Mouse (Mus musculus) heart, embryonic 13.5 days (tissue): ENCODE data around the gene Cdk17. TPM values are rescaled to one million over a fixed set of nuclear protein-coding genes. Genes with fewer than 3 reads are reported as not detected.

Experiments
- ATAC-seq: fragments of 200-750 bp; cut with Nextera tagmentation; 2 replicates; pipeline ENCODE4 v1.8.0; 2017; ENCODE audit warnings: moderate TSS enrichment; ENCODE audit not compliant: insufficient number of reproducible peaks, low FRiP score, low TSS enrichment; ENCODE audit errors: extremely low read depth
- H3K27ac ChIP-seq: fragments of 300-500 bp; sonication (generic); replicated peaks from 2 replicates; pipeline ENCODE4 v1.5.1; 2015; ENCODE audit warnings: moderate library complexity, mild to moderate bottlenecking, inconsistent platforms
- H3K27me3 ChIP-seq: fragments of 300-500 bp; sonication (generic); replicated peaks from 2 replicates; pipeline ENCODE4 v1.6.1; 2015; ENCODE audit warnings: mild to moderate bottlenecking, inconsistent platforms
- H3K36me3 ChIP-seq: fragments of 300-500 bp; sonication (generic); 2 replicates; pipeline ENCODE4 v1.6.1; 2015; ENCODE audit warnings: mild to moderate bottlenecking, inconsistent platforms
- H3K4me1 ChIP-seq: fragments of 300-500 bp; sonication (generic); 2 replicates; pipeline ENCODE4 v1.6.1; 2015; ENCODE audit warnings: inconsistent platforms
- H3K4me2 ChIP-seq: fragments of 300-500 bp; sonication (generic); 2 replicates; pipeline ENCODE4 v1.6.1; 2015; ENCODE audit warnings: inconsistent platforms, mild to moderate bottlenecking, moderate library complexity
- H3K4me3 ChIP-seq: fragments of 300-500 bp; sonication (generic); 2 replicates; pipeline ENCODE4 v1.5.1; 2015; ENCODE audit warnings: moderate library complexity, mild to moderate bottlenecking, inconsistent platforms
- H3K9ac ChIP-seq: fragments of 300-500 bp; sonication (generic); 2 replicates; pipeline ENCODE4 v1.6.1; 2015; ENCODE audit warnings: inconsistent platforms, mild to moderate bottlenecking, moderate library complexity
- H3K9me3 ChIP-seq: fragments of 300-500 bp; sonication (generic); 2 replicates; pipeline ENCODE4 v1.6.1; 2016; ENCODE audit warnings: inconsistent platforms
- WGBS: fragments of 180-500 bp; shearing (Covaris S2); methylation state at CpG from one replicate; pipeline ENCODE4 v1.1.7; 2015; ENCODE audit warnings: mixed read lengths; 5-methylcytosine and 5-hydroxymethylcytosine counted together
- polyA plus RNA-seq: library from polyadenylated mRNA; unstranded; fragments of >200 nt; fragmentation: Nextera tagmentation; extraction: Ambion mirVana; gene quantifications from 2 replicates; pipeline ENCODE4 v1.2.1, GENCODE M21; 2015

Cdk17 gene
- polyA plus RNA-seq, 1 experiment from 2014 or later, result 15.0 TPM

DNA sequence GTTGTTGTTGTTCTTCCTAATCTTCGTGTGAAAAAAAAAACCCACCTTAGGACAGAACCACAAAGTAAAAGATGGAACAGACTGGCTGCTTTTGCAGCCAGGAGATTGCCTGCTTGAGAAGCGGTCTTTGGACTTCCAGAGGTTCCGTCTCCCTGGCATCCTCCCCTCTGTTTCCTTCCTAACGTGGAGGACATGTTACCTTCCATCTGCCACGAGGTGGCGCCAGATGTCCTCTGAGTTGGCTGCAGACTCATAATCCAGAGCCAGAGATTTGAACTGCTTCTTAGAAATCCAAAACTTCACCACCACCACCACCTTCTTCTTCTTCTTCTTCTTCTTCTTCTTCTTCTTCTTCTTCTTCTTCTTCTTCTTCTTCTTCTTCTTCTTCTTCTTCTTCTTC lies 131.2 kb downstream of the Cdk17 start:
- no peaks in the 10 kb centered on the region for H3K9me3 ChIP-seq
- H3K4me3 ChIP-seq, result no peak overlapping the region
- 0 out of 2 replicates have a peak overlapping the region, but pooled peaks have one; percentile 16 for H3K9ac ChIP-seq
- peak overlapping the region; percentile 44 for H3K27ac ChIP-seq
- no peaks in the 10 kb centered on the region for H3K27me3 ChIP-seq
- ATAC-seq, result no peak
- H3K4me2 ChIP-seq, result peak overlapping the region; percentile 47
- 4% methylated on average over 6 of the region's 6 CpGs for WGBS
- H3K36me3 ChIP-seq, result peaks cover 7% of the 10 kb centered on the region; the same call in 1 of the 2 replicates
- H3K4me1 ChIP-seq, result peaks cover 67% of the 10 kb centered on the region

DNA sequence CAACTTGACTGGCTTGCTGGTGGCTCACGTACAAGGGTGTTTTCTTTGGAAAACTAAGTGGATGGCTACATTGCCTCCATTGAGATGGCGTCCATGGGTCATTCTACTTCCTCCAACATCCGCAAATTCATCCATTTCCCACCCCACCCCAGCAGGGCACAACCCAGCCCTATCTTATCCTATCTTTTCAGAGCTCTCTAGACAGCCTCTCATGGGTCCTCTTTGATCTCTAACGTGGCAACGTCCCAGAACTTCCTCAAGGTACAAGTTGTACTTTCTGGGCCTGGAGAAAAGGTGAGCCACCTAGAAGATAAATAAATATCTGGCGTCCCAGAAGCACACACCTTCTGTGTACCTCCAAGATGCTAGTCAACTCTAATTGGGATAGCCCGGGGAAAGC lies 132.9 kb downstream of the Cdk17 start:
- 0 out of 2 replicates have a peak, but pooled peaks cover 5% of the 10 kb centered on the region for H3K36me3 ChIP-seq
- WGBS, result 49% methylated on average over 7 of the region's 7 CpGs
- ATAC-seq, result no peak
- H3K27ac ChIP-seq, result peak overlapping the region; percentile 78
- no peak overlapping the region for H3K9ac ChIP-seq
- H3K27me3 ChIP-seq, result no peaks in the 10 kb centered on the region
- no peak overlapping the region for H3K4me3 ChIP-seq
- no peaks in the 10 kb centered on the region for H3K9me3 ChIP-seq
- H3K4me2 ChIP-seq, result no peak overlapping the region
- H3K4me1 ChIP-seq, result peaks cover 65% of the 10 kb centered on the region

DNA sequence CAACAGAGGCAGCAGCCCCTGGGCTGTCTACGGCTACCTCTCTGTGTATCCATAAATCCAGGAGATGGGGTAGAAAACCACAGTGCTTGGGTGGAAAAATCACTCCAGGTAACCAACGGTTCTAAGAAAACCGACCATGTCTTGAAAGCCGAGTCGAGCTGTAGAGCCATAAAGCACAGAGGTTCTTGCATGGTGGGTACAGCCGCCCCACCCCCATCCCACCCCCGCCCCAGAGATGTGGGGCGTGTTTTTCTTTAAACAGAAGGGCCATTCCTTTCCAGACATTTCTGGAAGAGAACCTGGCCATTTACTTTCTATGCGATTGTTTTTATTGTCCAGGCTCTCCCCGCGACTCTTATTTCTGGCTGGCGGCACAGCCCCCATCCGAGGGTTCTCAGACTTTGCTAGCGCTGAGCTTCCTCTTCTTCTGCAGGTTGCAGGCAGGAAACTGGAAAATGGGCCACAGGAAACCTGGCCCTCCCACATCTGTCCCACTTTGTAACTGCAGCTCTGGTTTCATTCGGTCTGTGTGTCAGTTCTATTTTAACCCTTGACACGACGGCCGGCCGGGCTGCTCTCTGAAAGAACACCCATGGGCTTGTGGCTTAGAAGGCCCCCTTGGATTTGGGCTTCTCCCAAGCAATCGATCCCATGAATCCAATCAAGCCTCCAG lies 134.0 kb downstream of the Cdk17 start:
- Histone ChIP-seq H3K27ac (peak overlapping the region; percentile 78), H3K9ac (peak overlapping the region; percentile 50), H3K36me3 (0 out of 2 replicates have a peak, but pooled peaks cover 5% of the 10 kb centered on the region), H3K4me3 (peak overlapping the region; percentile 13; the same call in 1 of the 2 replicates), H3K9me3 (no peaks in the 10 kb centered on the region), H3K4me2 (peak overlapping the region; percentile 47), H3K27me3 (no peaks in the 10 kb centered on the region), H3K4me1 (peaks cover 63% of the 10 kb centered on the region)
- no peak for ATAC-seq
- 43% methylated on average over 20 of the region's 20 CpGs for WGBS

DNA sequence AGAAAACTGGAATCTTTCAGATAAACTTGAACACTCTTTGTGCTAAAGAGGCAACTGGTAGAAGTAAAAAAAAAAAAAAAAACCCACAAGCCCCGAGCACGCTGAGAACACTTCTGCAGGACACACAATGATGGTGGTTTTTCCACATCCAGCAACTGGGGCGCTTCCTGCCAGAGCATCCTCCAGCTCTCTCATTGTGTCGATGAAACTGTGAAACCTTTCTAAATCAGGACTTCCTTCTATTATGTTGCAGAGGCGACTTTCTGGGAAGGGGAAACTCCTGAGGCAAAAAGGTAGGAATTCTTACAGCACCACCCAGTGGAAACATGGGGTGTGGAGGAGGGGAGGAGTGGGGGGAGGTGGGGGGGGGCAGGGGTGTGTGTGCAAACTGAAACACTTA lies 137.1 kb downstream of the Cdk17 start:
- Histone ChIP-seq H3K36me3 (peaks cover 8% of the 10 kb centered on the region; the same call in 1 of the 2 replicates), H3K4me1 (peaks cover 68% of the 10 kb centered on the region), H3K27me3 (no peaks in the 10 kb centered on the region), H3K4me2 (peak overlapping the region; percentile 36; the same call in 1 of the 2 replicates), H3K9me3 (no peaks in the 10 kb centered on the region), H3K27ac (peak overlapping the region; percentile 78), H3K9ac (peak overlapping the region; percentile 61; the same call in 1 of the 2 replicates), H3K4me3 (no peak overlapping the region)
- ATAC-seq, result no peak
- WGBS, result 39% methylated on average over 5 of the region's 5 CpGs

DNA sequence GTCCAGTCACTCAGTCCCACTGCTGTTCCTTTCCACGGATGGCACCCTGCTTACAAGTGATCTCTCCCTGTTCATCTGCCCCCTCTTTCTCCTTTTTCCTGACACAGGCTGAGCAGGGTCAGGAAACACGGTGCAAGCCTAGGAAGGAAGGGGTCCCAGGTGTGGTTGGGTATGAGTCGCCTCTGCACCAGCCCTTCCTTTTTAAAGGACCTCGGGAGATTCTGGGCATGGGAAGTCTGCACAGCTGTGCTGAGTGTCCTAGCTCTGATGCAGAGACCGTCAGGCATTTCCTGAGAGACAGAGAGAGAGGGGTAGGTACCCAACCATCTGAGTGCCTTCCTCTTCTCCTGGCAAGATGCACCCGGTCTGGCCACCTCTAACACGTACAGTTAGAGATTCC lies 137.5 kb downstream of the Cdk17 start:
- no peak for ATAC-seq
- no peak overlapping the region for H3K4me3 ChIP-seq
- no peaks in the 10 kb centered on the region for H3K27me3 ChIP-seq
- peak overlapping the region; percentile 78 for H3K27ac ChIP-seq
- H3K36me3 ChIP-seq, result peaks cover 8% of the 10 kb centered on the region; the same call in 1 of the 2 replicates
- no peaks in the 10 kb centered on the region for H3K9me3 ChIP-seq
- WGBS, result 45% methylated on average over 7 of the region's 7 CpGs
- H3K4me2 ChIP-seq, result peak overlapping the region; percentile 36
- H3K4me1 ChIP-seq, result peaks cover 72% of the 10 kb centered on the region
- H3K9ac ChIP-seq, result peak overlapping the region; percentile 61

DNA sequence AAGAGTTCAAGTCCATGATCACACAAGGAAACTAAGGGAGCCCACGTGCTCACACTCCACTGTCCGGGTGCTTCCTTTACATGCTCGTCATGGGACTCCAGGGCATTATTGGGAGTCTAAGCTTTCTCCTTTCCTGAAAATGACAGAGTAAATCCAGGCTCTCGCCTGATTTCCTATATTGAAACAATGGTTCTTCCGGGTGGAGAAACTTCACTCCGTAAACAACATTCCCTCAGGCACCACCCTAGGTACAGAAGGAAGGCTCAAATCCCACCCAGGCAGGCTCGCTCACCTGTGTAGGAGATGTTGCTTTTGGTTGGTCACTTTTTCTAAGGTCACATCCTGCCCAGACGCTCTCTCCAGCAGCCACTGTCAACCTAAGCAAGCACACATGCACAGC lies 141.2 kb downstream of the Cdk17 start:
- no peak overlapping the region for H3K9ac ChIP-seq
- peaks cover 57% of the 10 kb centered on the region for H3K4me1 ChIP-seq
- no peaks in the 10 kb centered on the region for H3K9me3 ChIP-seq
- H3K27me3 ChIP-seq, result no peaks in the 10 kb centered on the region
- H3K36me3 ChIP-seq, result peaks cover 7% of the 10 kb centered on the region; the same call in 1 of the 2 replicates
- H3K27ac ChIP-seq, result peak overlapping the region; percentile 29; the same call in 1 of the 2 replicates
- no peak overlapping the region for H3K4me3 ChIP-seq
- peak overlapping the region; percentile 2; the same call in 1 of the 2 replicates for H3K4me2 ChIP-seq
- WGBS, result 57% methylated on average over 8 of the region's 8 CpGs
- ATAC-seq, result no peak

DNA sequence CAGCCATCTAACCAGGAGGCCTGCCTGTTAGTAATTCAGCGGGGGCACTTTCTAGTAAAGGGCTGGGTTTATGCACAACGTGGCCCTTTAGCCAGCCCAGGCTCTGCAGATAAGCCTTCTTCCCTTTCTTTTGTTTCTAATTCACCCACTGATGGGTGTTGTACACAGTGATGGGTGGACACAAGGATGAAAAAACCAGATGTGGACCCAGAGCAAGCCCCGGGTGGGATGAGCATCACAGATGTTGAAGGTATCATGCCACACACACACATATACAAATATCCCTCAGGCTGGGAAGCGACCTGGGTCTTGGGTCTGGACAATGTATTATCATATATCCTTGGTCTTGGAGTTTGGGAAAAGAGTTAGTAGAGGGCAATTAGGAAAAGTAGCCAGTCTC lies 142.6 kb downstream of the Cdk17 start:
- ATAC-seq, result no peak
- peaks cover 4% of the 10 kb centered on the region; the same call in 1 of the 2 replicates for H3K36me3 ChIP-seq
- peak overlapping the region; percentile 50 for H3K27ac ChIP-seq
- H3K4me2 ChIP-seq, result peak overlapping the region; percentile 48
- peaks cover 53% of the 10 kb centered on the region for H3K4me1 ChIP-seq
- peak overlapping the region; percentile 58 for H3K9ac ChIP-seq
- H3K9me3 ChIP-seq, result no peaks in the 10 kb centered on the region
- H3K4me3 ChIP-seq, result no peak overlapping the region
- WGBS, result 53% methylated on average over 4 of the region's 4 CpGs
- H3K27me3 ChIP-seq, result no peaks in the 10 kb centered on the region

DNA sequence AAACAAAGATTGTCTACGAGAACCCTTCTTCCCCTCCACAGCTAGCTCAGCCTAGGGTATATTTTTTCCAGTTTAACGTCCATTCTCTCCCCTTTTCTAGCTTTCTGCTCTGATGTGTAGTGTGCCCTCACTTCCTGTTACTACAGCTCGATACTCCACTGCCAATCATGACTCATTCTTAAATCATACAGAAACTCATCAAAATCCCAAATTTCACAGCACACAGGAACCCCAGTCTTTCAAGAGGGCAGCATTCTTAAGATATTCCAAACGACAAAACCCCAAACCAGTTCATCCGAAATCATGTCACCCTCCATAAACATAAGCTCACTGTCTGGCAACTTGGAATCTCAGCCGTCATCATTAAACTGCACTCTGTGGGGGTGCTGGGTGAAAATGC lies 145.3 kb downstream of the Cdk17 start:
- Histone ChIP-seq H3K9ac (peak overlapping the region; percentile 45), H3K9me3 (no peaks in the 10 kb centered on the region), H3K4me3 (peak overlapping the region; percentile 20; the same call in 1 of the 2 replicates), H3K4me2 (peak overlapping the region; percentile 96), H3K4me1 (peaks cover 42% of the 10 kb centered on the region), H3K27me3 (no peaks in the 10 kb centered on the region), H3K27ac (peak overlapping the region; percentile 50), H3K36me3 (peaks cover 4% of the 10 kb centered on the region; the same call in 1 of the 2 replicates)
- no peak for ATAC-seq
- WGBS, result 56% methylated on average over 6 of the region's 6 CpGs

DNA sequence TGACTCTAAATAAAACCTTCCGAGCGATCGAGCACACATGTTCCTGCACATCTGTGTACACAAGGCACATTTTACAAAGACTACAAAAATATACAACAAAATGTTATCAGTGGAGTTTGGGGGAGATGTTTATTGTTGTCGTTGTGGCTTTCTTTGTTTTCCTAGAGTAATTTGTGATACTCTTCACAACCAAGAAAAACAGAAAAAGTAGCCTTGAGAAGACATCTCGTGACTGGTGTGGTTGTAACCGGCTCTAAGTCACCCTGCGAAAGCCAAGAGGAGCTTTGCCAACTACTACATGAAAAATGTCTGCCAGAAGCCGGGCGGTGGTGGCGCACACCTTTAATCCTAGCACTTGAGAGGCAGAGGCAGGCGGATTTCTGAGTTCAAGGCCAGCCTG lies 145.7 kb downstream of the Cdk17 start:
- peak overlapping the region; percentile 20 for H3K4me3 ChIP-seq
- ATAC-seq, result no peak
- H3K4me1 ChIP-seq, result peaks cover 44% of the 10 kb centered on the region
- peaks cover 3% of the 10 kb centered on the region; the same call in 1 of the 2 replicates for H3K36me3 ChIP-seq
- H3K4me2 ChIP-seq, result peak overlapping the region; percentile 96
- peak overlapping the region; percentile 45 for H3K9ac ChIP-seq
- WGBS, result 75% methylated on average over 11 of the region's 11 CpGs
- no peaks in the 10 kb centered on the region for H3K9me3 ChIP-seq
- H3K27ac ChIP-seq, result peak overlapping the region; percentile 50
- H3K27me3 ChIP-seq, result no peaks in the 10 kb centered on the region

DNA sequence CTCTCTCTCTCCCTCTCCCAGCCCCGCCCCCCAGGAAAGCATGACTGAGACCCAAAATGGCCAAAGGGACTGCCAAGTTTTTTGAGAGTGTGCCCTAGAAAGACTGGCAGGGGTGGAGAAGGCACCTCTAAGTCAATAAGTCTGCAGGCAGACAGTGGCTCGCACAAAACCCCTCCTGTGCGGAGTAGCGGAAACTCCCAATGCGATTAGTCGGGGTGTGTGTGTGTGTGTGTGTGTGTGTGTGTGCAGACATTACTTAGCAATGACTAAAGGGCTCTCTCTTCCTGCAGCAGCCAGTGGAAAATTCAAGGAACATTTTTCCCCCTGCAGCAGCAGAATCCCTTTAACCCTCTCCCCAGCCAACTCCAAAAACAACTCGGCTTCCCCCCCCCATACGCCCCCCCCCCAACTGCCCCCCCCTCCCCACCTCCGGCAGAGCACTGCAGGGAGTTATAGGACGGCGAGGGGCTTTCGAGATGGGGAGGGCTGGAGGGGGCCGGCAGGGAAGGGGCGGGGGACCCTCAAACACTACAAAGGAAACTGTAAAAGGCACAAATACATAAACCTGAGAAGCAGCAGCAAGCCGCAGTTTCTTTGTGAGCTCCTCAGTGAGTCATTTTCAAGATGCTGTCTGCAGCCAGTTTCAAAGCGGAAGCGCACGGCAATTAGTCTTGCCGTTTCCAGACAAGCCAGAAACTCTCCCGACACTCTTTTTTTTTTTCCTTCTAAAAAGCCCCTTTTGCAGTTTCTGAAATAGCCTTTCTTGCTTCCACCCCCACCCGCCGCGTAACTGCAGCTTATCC lies 148.7 kb downstream of the Cdk17 start:
- 0 out of 2 replicates have a peak, but pooled peaks have one; percentile 24 for ATAC-seq
- H3K27me3 ChIP-seq, result peaks cover 8% of the 10 kb centered on the region; the same call in 1 of the 2 replicates
- peak overlapping the region; percentile 97 for H3K27ac ChIP-seq
- H3K36me3 ChIP-seq, result no peaks in the 10 kb centered on the region
- H3K4me2 ChIP-seq, result peak overlapping the region; percentile 96
- H3K9me3 ChIP-seq, result no peaks in the 10 kb centered on the region
- peaks cover 30% of the 10 kb centered on the region for H3K4me1 ChIP-seq
- 1% methylated on average over 22 of the region's 23 CpGs for WGBS
- H3K9ac ChIP-seq, result peak overlapping the region; percentile 92
- H3K4me3 ChIP-seq, result peak overlapping the region; percentile 84

DNA sequence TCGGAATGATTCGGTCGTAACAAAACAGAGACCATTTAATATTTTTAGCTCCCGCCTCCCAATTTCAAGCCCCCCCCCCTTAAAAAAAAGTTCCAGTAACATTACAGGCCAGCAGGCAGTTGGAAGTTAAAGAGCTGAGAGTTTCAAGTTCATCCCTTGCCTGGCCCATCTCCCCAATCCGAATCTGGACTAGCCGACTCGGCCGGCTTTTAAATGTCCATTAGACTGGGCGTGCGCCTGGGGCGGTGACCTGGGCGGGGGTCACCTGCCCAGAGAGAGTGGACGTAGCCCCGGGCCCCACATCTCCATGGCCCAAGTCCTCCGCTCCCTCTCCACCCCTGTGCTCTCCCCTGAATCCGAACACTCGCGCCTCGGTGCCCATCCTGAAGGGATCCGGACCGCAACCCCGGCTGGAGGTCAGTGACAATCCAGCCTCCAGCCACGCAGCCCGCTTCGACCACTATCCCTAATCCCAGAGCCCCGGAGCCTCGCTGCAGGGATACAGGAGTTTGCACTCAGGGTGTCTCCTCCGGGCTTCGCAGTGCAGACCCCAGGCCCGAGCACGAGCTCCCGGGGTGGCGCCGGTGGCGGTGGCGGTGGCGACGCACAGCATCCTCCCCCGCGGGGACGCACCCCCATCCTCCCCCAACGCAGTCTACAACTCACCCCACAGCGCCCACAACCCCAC lies 149.4 kb downstream of the Cdk17 start:
- Histone ChIP-seq H3K4me2 (peak overlapping the region; percentile 96), H3K4me1 (peaks cover 30% of the 10 kb centered on the region), H3K9ac (peak overlapping the region; percentile 92), H3K36me3 (no peaks in the 10 kb centered on the region), H3K27ac (peak overlapping the region; percentile 97), H3K27me3 (peaks cover 8% of the 10 kb centered on the region; the same call in 1 of the 2 replicates), H3K4me3 (peak overlapping the region; percentile 84), H3K9me3 (no peaks in the 10 kb centered on the region)
- ATAC-seq, result no peak
- WGBS, result under 1% methylated on average over 43 of the region's 43 CpGs
